Mouse (Mus musculus): ENCODE results near the gene Timm9.
"Not testable (repeated sequence)": the region's sequence is repeated elsewhere in the genome, so short reads cannot be mapped to it uniquely, and the experiment has no call there.

Timm9 gene

DNA sequence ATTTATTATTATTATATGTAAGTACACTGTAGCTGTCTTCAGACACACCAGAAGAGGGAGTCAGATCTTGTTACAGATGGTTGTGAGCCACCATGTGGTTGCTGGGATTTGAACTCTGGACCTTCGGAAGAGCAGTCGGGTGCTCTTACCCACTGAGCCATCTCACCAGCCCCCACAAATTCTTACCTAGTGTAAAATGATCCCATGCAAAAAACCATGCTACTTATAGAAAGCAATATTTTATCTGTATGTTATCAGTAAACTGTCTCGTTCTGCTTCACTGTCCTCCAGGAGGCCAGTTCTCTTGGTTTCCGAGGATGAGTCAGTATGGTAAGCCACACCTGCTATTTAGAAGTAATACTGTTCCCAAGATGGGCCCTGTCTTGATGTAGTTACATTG lies 32.2 kb downstream of the Timm9 start:
- not testable (repeated sequence) for DNase-seq (ENCODE audit: low spot score)

DNA sequence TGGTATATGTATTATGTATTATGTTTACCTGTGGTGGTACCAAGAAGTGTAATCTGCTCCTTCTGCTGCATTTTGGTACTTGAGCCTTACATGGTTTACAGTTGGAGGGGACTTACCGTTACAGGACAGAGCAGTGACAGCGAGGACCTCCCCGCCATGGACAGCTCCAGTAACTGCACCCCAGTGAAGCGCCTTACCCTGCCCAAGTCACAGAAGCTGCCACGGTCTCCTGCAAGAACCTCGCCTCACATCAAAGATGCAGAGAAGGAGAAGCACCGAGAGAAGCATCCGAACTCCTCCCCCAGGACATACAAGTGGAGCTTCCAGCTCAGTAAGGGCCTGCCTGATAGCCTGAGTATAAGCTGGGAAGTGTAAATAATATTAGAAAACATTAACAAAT lies 50.2 kb downstream of the Timm9 start:
- no peak for DNase-seq (ENCODE audit: low spot score)

Measured in left cerebral cortex, adult 11 months (tissue).